Mouse (Mus musculus): ENCODE results near the gene Fancf.

Fancf gene

GRCm38 (mm10) chr7:51850877-51851276, 11.2 kb downstream of the Fancf start:
- no peak for DNase-seq (ENCODE audit: low read depth, low spot score)

- DNase-seq (ENCODE audit: low read depth, low spot score): no peak
Observed at GRCm38 (mm10) chr7:51840515-51840914, 21.6 kb downstream of the Fancf start.

- peak; percentile 70 for DNase-seq (ENCODE audit: low read depth, low spot score)
Observed at GRCm38 (mm10) chr7:51831917-51832316, 30.1 kb downstream of the Fancf start.

- no peak for DNase-seq (ENCODE audit: low read depth, low spot score)
Observed at GRCm38 (mm10) chr7:51823562-51824338, 38.3 kb downstream of the Fancf start.

GRCm38 (mm10) chr7:51821467-51821866, 40.6 kb downstream of the Fancf start:
- DNase-seq (ENCODE audit: low read depth, low spot score): no peak

GRCm38 (mm10) chr7:51819891-51820290, 42.2 kb downstream of the Fancf start:
- no peak for DNase-seq (ENCODE audit: low read depth, low spot score)

GRCm38 (mm10) chr7:51818251-51818974, 43.7 kb downstream of the Fancf start:
- DNase-seq (ENCODE audit: low read depth, low spot score): no peak

GRCm38 (mm10) chr7:51816283-51816839, 45.7 kb downstream of the Fancf start:
- DNase-seq (ENCODE audit: low read depth, low spot score): no peak

GRCm38 (mm10) chr7:51815473-51816282, 46.4 kb downstream of the Fancf start:
- peak; percentile 20 for DNase-seq (ENCODE audit: low read depth, low spot score)
